Mouse (Mus musculus): ENCODE data around the gene Gimap4.

DNA sequence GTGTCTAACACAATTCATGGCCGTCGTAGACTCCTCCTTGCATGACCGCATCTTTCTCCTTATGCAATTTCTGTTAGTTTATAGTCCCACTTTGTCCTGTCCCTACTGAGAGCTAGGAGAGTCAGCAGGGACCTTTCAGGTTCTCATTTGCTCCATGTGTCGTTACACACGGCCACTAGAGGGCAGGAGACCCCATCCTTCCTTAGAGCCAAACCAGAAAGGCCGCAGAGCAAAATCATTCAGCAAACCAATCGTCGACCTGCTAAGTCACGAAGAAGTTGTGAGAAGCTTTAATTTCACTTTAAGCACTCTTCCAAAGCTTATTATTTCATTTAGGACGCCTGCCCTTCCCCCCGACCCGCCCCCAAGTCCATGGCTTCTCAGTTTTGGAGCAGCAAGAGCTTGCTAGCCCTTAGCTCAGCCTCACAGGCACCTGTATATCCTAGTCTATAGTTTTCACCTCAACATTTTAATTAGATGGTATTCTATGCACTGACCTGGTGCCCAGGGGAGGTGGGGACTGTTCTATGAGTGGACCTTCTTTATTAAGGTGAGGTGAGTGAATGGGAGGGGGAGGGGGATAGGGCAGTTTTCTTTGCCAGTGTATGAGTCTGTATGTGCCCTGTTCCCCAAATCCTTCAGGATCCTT is 38.6 kb upstream of the Gimap4 start:
- TF ChIP-seq CTCF (IDR thresholded peaks at IDR 0.05; ENCODE audit: control insufficient read depth, insufficient read depth, insufficient replicate concordance, low read depth, low read length), result peak; percentile 71; the same call in 1 of the 2 replicates
- no peak for TF ChIP-seq POLR2A (IDR thresholded peaks at IDR 0.05; ENCODE audit: control insufficient read depth, low read depth, low read length)

Measured in testis, adult 2 months (tissue).